Mouse (Mus musculus) frontal cortex, adult 2 months (tissue): Measurements from ENCODE around the gene Armc10. TPM values are rescaled to one million over a fixed set of nuclear protein-coding genes. Genes with fewer than 3 reads are reported as not detected.
A peak's percentile ranks its signal among the peaks of the same experiment; 100 is the strongest.
"Not testable (repeated sequence)": the region's sequence is repeated elsewhere in the genome, so short reads cannot be mapped to it uniquely, and the experiment has no call there.

Source experiments
- DNase-seq, 2 experiments: peaks; one replicate each; pipeline ENCODE4 v3.0.0; 2022; ENCODE audit warnings: low spot score in 1 of 2; ENCODE audit errors: extremely low spot score in 1 of 2
- polyA plus RNA-seq: library from polyadenylated mRNA; depleted of rRNA; stranded (reverse); fragments of >200 nt; gene quantifications from 2 replicates; pipeline ENCODE4 v1.2.3, GENCODE M21; 2012

The Armc10 gene
- polyA plus RNA-seq, 1 experiment: 26.6 TPM

DNA sequence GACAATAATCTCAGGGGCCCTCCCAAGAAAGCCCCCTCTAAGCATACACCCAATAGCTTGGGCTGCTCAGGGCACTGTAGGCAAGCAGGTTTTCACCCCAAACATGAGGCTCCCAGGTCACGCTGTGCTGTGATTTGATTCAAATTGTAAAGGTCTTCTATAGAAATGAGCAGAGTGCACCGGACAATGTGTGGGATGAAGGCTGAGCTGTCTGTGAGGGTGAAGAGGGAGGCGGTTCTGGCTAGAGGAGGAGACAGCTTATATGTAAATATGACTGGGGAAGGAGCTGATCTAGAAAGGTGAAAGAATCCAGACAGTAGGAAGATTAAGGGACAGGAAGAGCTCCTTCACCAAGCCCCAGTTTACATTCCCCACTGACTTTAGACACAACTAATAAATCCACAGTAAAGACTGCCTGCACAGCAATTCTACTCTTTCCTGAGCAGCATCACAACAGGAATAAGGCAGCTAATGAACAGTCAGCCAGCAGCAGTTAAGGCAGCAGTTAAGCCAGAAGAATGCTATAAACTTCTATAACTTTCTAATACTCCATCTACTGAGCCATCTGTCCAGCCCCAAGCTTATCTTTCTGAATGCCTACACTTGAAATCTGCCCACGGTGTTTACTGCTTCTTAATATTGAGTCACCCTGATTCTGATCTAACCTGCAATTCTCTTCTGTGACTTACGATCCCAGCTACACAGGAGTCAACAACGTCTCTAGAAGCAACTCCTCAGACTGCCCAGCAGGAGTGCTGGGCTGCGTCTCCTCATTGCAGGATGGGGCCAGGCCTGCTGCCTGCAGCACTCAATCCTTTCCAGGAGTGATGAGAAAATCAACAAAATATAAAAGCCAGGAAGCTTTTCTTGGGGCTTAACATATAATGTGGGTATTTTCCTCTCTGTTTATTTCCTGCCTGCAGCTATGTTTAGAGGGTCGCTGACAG lies 21.9 kb downstream of the Armc10 start:
- DNase-seq: no peak

GRCm38 (mm10) chr5:21669307-21669706 lies 23.7 kb downstream of the Armc10 start:
- DNase-seq: no peak

GRCm38 (mm10) chr5:21672812-21673635 lies 27.4 kb downstream of the Armc10 start:
- no peak for DNase-seq

- DNase-seq: no peak
These were observed 28.1 kb downstream of the Armc10 start for GRCm38 (mm10) chr5:21673742-21674141.

DNA sequence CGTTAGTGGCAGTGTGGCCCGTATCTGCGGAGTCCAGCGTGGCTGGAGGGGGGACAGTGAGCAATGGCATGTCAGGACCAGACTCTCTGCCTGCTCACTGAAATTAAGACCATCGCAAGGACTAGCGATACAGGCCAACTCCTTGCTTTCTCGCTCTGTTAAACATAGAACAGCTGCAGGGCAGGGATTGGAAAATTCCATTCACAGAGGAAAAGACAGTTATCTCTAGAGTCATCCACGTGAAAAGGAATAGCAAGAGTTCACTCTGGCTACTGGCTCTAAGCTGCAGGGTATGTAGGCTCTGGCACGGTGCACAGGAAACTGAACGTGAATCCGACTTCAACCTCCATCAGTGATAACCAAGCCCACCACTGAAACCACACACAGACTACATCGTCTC lies 29.4 kb downstream of the Armc10 start:
- DNase-seq: no peak

DNA sequence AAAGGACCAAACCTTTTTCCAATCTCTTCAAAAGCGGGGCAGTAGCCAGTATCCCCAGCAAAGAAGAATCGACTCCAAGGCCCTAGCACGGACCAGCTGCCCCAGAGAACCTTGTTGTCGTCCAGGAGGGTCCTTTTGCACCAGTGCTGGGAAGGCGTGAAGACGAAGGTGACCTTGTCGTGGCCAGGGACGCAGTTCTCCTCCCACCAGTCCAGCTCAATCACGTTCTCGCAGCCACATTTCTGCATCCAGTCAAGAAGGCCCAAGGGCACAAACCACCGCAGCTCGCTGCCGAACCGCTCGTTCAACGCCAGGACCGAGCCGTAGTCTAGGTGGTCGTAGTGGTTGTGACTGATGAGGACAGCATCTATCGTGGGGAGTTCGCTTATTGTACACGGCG lies 29.9 kb downstream of the Armc10 start:
- no peak for DNase-seq

- no peak for DNase-seq
These were observed 32.3 kb downstream of the Armc10 start for GRCm38 (mm10) chr5:21677939-21678338.

DNA sequence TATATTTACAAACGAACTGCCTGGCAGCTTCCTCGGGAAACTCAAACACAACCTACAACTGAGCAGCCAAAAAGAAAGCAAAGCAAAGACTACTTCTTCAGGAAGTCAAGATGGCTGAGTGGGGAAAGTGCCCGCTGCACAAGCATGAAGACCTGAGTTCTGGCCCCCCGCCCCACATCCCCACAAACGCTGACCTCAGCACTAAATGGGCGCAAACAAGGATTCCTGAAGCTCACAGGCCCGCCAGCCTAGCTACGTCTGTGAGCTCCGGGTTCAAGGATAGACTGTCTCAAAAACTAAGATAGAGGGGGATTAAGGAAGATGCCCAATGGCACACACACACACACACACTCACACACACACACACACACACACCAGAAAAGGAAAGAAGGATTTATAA lies 32.8 kb downstream of the Armc10 start:
- DNase-seq: no peak

- no peak for DNase-seq
These were observed 34.4 kb downstream of the Armc10 start for GRCm38 (mm10) chr5:21680029-21680428.

DNA sequence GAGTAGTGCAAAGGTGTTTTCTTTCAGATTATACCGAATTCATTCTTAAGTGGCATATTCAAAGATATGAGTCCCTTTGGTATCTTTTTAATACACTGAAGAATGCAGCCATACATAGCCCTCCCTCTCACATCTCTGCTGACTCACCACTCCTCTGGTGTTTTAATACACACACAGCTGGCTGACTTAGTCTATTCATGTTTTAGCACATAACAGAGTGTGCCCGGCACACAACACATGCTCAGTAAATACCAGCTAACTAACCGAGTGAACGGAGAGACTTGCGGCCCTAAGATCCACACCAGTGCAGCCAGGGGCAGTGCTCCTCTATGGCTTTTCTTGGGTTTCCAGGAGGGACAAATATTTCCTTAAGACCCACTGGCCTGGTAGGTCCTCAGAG lies 35.3 kb downstream of the Armc10 start:
- DNase-seq: peak; percentile 38 to 58

DNA sequence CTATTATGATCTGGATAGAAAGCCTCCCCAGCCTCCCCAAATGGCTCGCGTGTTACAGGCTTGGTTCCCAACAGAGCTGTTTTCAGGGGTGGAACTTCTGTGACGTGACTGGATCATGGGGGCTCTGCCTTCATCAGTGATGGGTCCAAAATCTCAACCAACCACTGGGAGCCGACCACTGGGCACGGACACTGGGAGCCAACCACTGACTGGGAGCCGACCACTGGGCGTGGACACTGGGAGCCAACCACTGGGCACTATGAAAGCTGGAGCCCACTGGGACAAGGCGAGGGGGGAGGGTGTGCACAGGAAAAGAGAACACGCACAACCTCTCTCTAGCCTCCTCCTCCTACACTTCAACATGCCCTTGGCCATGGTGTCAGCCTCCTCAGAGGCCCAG lies 38.2 kb downstream of the Armc10 start:
- DNase-seq: no peak

- no peak for DNase-seq
These were observed 39.4 kb downstream of the Armc10 start for GRCm38 (mm10) chr5:21685001-21685400.

DNA sequence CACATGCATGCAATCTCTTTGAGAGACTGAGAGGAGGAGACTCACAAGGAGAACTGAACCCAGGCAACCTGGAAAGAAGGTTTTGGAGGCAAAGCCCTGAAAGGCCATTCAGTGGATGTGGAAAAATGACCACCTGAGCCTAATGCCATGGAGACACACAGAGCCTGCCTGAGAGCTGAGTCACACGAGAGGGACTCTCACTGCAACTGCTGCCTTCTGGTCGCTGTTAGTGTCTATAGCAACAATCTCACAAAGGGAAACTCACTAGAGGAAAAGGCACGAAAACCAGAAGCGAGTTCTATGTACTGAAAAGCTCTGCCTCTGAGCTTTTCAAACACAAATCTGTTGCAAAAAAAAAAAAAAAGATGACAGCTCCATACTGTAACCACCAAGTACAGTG lies 41.4 kb downstream of the Armc10 start:
- peak in 1 of 2 experiments; percentile 33 for DNase-seq

DNA sequence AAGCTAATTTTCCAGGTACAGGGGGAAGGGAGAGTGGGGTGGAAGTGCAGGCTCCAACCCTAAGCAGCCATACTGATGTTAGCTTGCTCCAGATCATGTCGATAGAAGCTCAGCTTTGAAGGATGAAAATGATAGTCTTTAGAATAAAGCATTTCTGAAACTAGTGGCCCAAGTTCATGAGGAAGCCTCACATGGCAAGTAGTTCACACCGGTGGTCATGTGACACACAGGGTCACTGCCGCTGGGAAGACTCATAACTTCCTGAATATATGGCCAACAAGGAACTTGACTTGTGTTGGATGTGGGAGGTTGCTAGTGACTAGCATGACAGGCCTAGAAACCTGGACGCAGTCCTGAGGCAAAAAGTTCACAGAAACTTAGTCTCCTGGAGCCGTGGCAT lies 46.6 kb downstream of the Armc10 start:
- no peak for DNase-seq

- no peak for DNase-seq
These were observed 47.8 kb downstream of the Armc10 start for GRCm38 (mm10) chr5:21693372-21693870.

GRCm38 (mm10) chr5:21694854-21695490 lies 49.4 kb downstream of the Armc10 start:
- DNase-seq: no peak

DNA sequence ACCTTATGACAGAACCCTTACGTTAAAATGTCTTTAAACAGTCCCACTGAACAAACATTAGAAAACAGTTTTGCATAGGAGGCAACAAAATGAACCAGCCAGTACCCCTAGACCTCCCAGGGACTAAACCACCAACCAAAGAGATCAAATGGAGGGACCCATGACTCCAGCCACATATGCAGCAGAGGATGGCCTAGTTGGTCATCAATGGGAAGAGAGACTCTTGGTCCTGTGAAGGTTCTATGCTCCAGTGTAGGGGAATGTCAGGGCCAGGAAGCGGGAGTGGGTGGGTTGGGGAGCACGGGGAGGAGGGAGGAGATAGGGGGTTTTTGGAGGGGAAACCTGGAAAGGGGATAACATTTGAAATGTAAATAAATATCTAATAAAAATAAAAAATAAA lies 53.9 kb downstream of the Armc10 start:
- not testable (repeated sequence) for DNase-seq

DNA sequence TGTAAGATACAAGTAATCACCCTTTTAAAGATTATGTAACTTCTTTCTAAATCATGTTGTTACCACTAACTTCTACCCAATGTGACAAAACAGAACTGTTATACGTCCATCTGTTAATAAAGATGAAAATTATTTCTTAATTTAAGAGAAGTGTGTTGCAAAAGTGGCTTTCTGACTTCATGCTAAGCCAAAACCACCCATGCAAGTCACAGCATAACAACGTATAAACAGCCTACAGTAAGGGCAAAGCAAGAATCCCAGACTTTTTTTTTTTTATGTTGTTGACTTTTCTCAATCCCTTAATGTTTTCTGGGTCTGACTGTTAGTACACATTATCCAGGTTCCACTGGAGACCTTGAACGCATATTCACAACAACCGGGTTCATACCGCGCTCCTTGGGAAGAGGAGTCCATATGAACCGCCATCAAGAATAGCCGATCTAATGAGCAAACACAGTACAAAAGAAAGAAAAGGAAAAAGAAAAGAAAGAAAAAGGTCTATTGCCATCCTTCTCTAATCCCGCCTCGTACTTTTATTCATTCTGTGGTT lies 54.7 kb downstream of the Armc10 start:
- no peak for DNase-seq

DNA sequence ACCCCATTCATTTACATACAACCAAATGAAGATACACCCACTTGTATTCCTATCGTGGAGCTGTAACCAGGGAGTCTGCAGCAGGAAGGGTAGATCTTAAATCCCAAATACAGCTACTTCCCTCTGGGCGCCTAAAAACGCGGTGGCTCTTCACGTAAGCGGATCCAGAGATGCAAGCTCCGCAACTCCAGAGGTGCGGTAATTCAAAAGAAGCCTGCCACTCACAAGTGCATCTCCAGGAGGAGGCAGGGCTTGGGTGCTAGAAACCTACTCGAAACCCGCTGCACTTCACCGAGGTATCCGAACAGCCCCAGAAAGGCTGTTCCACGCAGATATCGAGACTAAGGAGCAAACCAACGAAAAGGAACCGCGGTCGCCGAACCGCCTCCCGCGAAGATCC lies 55.3 kb downstream of the Armc10 start:
- no peak for DNase-seq

DNA sequence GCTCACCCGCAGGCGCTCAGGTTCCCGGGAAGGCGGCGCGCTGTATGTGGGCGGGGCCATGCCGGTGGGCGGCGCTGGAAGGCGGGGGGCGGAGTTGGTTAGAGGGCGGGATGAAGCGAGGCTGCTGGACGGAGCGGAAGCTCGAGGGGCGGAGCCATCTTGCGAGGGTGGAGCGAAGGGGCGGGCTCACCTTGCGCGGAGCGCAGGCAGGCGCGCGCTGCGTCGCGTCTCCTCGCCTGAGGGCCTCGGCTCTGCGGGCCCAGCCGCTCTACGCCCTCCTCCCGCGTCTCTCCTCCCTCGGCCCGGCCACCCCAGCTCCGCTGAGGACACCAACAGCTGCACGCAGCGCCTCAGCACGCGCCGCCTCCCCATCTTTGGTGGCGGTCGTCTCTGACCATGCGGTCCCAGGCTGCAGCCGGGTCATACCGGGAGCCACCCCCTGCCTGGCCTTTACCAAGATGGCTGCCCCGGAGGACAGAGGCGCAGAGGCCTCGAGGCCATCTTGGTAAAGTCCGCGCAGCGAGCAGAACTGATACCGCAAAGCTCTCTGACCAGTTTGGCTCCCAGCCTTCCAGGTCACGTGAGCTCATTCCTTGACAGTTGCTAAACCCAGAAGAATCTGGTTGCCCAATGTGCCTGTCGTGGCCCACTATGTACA lies 55.9 kb downstream of the Armc10 start, which contains the start of gene Napepld:
Gene Napepld, minus strand, starts transcription at position 46 of the 658 bp plus-strand sequence.
- peak; percentile 94 to 99 for DNase-seq
